Mouse (Mus musculus): ENCODE data around the gene Arntl.
"Not testable (repeated sequence)": the region's sequence is repeated elsewhere in the genome, so short reads cannot be mapped to it uniquely, and the experiment has no call there.

Arntl gene

GRCm38 (mm10) chr7:113251001-113251400 is 43.7 kb downstream of the Arntl start:
- in situ Hi-C loops (cut with MboI), result loop anchor here (5.0 kb wide), 1 partner anchor 109 kb away; no protein-coding TSS in a partner anchor

GRCm38 (mm10) chr7:113251554-113251953 is 44.3 kb downstream of the Arntl start:
- in situ Hi-C loops (cut with MboI), result loop anchor here (5.0 kb wide), 1 partner anchor 109 kb away; no protein-coding TSS in a partner anchor

GRCm38 (mm10) chr7:113253777-113254405 is 46.6 kb downstream of the Arntl start:
- in situ Hi-C loops (cut with MboI), result loop anchor here (5.0 kb wide), 1 partner anchor 112 kb away; no protein-coding TSS in a partner anchor

- in situ Hi-C loops (cut with MboI), result no loop called here
These were observed 48.8 kb downstream of the Arntl start for GRCm38 (mm10) chr7:113256046-113256445.

- in situ Hi-C loops (cut with MboI), result no loop called here
These were observed 51.2 kb downstream of the Arntl start for GRCm38 (mm10) chr7:113258430-113258829.

GRCm38 (mm10) chr7:113260321-113261167 is 53.3 kb downstream of the Arntl start:
- in situ Hi-C loops (cut with MboI), result no loop called here

GRCm38 (mm10) chr7:113261690-113262089 is 54.4 kb downstream of the Arntl start:
- in situ Hi-C loops (cut with MboI), result no loop called here

- in situ Hi-C loops (cut with MboI), result not testable (repeated sequence)
These were observed 55.5 kb downstream of the Arntl start for GRCm38 (mm10) chr7:113262510-113263467.

GRCm38 (mm10) chr7:113263990-113264389 is 56.7 kb downstream of the Arntl start:
- in situ Hi-C loops (cut with MboI), result no loop called here

- in situ Hi-C loops (cut with MboI), result no loop called here
These were observed 61.0 kb downstream of the Arntl start for GRCm38 (mm10) chr7:113268287-113268686.

GRCm38 (mm10) chr7:113269081-113269480 is 61.8 kb downstream of the Arntl start:
- in situ Hi-C loops (cut with MboI), result no loop called here

- in situ Hi-C loops (cut with MboI), result no loop called here
These were observed 62.7 kb downstream of the Arntl start for GRCm38 (mm10) chr7:113269921-113270320.

GRCm38 (mm10) chr7:113270551-113270950 is 63.3 kb downstream of the Arntl start:
- in situ Hi-C loops (cut with MboI), result no loop called here

- in situ Hi-C loops (cut with MboI), result no loop called here
These were observed 63.7 kb downstream of the Arntl start for GRCm38 (mm10) chr7:113270991-113271390.

- in situ Hi-C loops (cut with MboI), result no loop called here
These were observed 65.2 kb downstream of the Arntl start for GRCm38 (mm10) chr7:113272338-113272997.

- in situ Hi-C loops (cut with MboI), result no loop called here
These were observed 70.0 kb downstream of the Arntl start for GRCm38 (mm10) chr7:113277245-113277644.

GRCm38 (mm10) chr7:113278493-113278892 is 71.2 kb downstream of the Arntl start:
- in situ Hi-C loops (cut with MboI), result no loop called here

- in situ Hi-C loops (cut with MboI), result no loop called here
These were observed 72.0 kb downstream of the Arntl start for GRCm38 (mm10) chr7:113279246-113279645.

GRCm38 (mm10) chr7:113285405-113285804 is 78.1 kb downstream of the Arntl start:
- in situ Hi-C loops (cut with MboI), result no loop called here

- in situ Hi-C loops (cut with MboI), result no loop called here
These were observed 81.9 kb downstream of the Arntl start for GRCm38 (mm10) chr7:113289211-113289610.

GRCm38 (mm10) chr7:113291741-113292140 is 84.5 kb downstream of the Arntl start:
- in situ Hi-C loops (cut with MboI), result no loop called here

Measured in mature B cell (primary cell).